Mouse (Mus musculus) forebrain, embryonic 10.5 days (tissue): ENCODE measurements around the gene Sft2d1. TPM values are rescaled to one million over a fixed set of nuclear protein-coding genes. Genes with fewer than 3 reads are reported as not detected.

Experiments
- DNase-seq: peaks from one replicate; pipeline ENCODE4 v3.0.0-alpha.2; 2017; ENCODE audit warnings: low spot score; ENCODE audit errors: extremely low spot score
- H3K27ac ChIP-seq: fragments of 300-500 bp; sonication (generic); 2 replicates; pipeline ENCODE4 v1.5.1; 2016; ENCODE audit warnings: mild to moderate bottlenecking
- H3K27me3 ChIP-seq: fragments of 300-500 bp; sonication (generic); 2 replicates; pipeline ENCODE4 v1.6.1; 2016; ENCODE audit warnings: mild to moderate bottlenecking; ENCODE audit not compliant: poor library complexity, severe bottlenecking
- H3K36me3 ChIP-seq: fragments of 300-500 bp; sonication (generic); replicated peaks from 2 replicates; pipeline ENCODE4 v1.6.1; 2016; ENCODE audit warnings: mild to moderate bottlenecking, moderate library complexity
- H3K4me1 ChIP-seq: fragments of 300-500 bp; sonication (generic); 2 replicates; pipeline ENCODE4 v1.6.1; 2016
- H3K4me3 ChIP-seq: fragments of 300-500 bp; sonication (generic); 2 replicates; pipeline ENCODE4 v1.5.1; 2016; ENCODE audit warnings: mild to moderate bottlenecking, moderate library complexity
- H3K9me3 ChIP-seq: fragments of 300-500 bp; sonication (generic); 2 replicates; pipeline ENCODE4 v1.6.1; 2016; ENCODE audit warnings: mild to moderate bottlenecking, moderate library complexity
- WGBS: fragments of 180-500 bp; shearing (Covaris S2); methylation state at CpG from one replicate; pipeline ENCODE4 v1.1.7; 2016; 5-methylcytosine and 5-hydroxymethylcytosine counted together
- polyA plus RNA-seq: library from polyadenylated mRNA; unstranded; fragments of >200 nt; fragmentation: Nextera tagmentation; extraction: Ambion mirVana; gene quantifications from 2 replicates; pipeline ENCODE4 v1.2.1, GENCODE M21; 2016

Gene Sft2d1
- polyA plus RNA-seq, 1 experiment from 2014 or later: 58.6 TPM

DNA sequence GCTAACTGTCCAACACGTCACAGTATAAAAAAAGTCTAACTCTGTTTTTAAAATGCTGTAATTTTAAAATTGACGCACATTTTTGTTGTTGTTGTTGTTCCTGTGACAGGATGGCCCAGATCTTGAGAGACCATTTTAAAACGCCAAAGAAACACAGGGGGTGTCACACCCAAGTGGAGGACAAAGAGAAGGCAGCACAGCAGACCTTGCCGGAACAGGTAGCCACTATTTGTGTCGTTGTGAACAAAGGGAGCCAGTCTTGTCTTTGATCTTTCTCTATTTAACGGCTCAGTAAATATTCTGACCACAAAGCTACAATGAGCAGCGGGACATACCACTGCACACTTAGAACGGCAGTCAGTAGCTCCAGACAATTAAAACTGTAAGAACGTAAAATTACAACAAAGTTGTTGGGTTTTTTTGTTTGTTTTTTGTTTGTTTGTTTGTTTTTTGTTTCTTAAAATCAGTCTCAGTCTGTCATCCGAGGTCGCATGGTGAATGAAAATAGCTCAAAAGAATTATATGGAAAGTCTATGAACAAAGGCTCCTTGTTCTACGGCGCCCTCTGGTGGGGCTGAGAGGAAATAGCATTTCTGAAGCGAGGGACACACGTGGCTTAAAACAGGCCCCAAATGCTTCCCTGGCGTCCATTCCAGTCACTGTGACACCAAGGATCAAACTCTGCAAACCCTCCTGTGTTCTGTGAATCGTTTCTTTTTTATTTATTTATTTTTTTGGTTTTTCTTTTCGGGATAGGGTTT lies 61.6 kb downstream of the Sft2d1 start:
- Histone ChIP-seq H3K27me3 (0 out of 2 replicates have a peak, but pooled peaks cover 2% of the 10 kb centered on the region), H3K36me3 (no peaks in the 10 kb centered on the region), H3K27ac (peak overlapping the region; percentile 94), H3K4me1 (peaks cover 71% of the 10 kb centered on the region), H3K4me3 (peak overlapping the region; percentile 50), H3K9me3 (no peaks in the 10 kb centered on the region)
- peak; percentile 82 for DNase-seq
- 2% methylated on average over 18 of the region's 18 CpGs for WGBS

Other genes starting within 250 kb of the Sft2d1 start
- gene Gm49673, start 163.3 kb upstream of the Sft2d1 start, polyA plus RNA-seq: 0.22 and 0.31 TPM in 2 replicates
- gene Rnaset2a, start 163.0 kb upstream of the Sft2d1 start, polyA plus RNA-seq: 14.6 and 17.0 TPM in 2 replicates
- gene Fgfr1op, start 145.6 kb upstream of the Sft2d1 start, polyA plus RNA-seq: 57.7 and 60.9 TPM in 2 replicates
- not detected in 2 replicates for gene Ccr6, start 75.1 kb upstream of the Sft2d1 start, polyA plus RNA-seq
- 61.7 and 71.1 TPM in 2 replicates for gene Mpc1, start 28.2 kb upstream of the Sft2d1 start, polyA plus RNA-seq
- 0.19 and 0.30 TPM in 2 replicates for gene Prr18, start 26.4 kb downstream of the Sft2d1 start, polyA plus RNA-seq
- gene T2, start 44.9 kb downstream of the Sft2d1 start, polyA plus RNA-seq: 0.35 and 0.66 TPM in 2 replicates
- gene T, start 123.3 kb downstream of the Sft2d1 start, polyA plus RNA-seq: 0.43 and 0.52 TPM in 2 replicates
- 3.1 and 3.6 TPM in 2 replicates for gene Pde10a, start 214.3 kb downstream of the Sft2d1 start, polyA plus RNA-seq